Mouse (Mus musculus) testis, adult 2 months (tissue): Measurements from ENCODE around the gene Rab3b. TPM values are rescaled to one million over a fixed set of nuclear protein-coding genes. Genes with fewer than 3 reads are reported as not detected.

Experiments
- H3K27ac ChIP-seq: fragments of 200-500 bp; 2 replicates; pipeline ENCODE4 v1.5.1; 2012; ENCODE audit warnings: low read depth, low read length; ENCODE audit not compliant: control insufficient read depth, insufficient read depth
- H3K27me3 ChIP-seq: fragments of 200-500 bp; 2 replicates; pipeline ENCODE4 v1.6.1; 2012; ENCODE audit warnings: mild to moderate bottlenecking, low read length, moderate library complexity; ENCODE audit not compliant: control insufficient read depth, insufficient read depth
- H3K36me3 ChIP-seq: fragments of 200-500 bp; 2 replicates; pipeline ENCODE4 v1.6.1; 2012; ENCODE audit warnings: mild to moderate bottlenecking, low read length; ENCODE audit not compliant: control insufficient read depth, insufficient read depth
- H3K4me1 ChIP-seq: fragments of 200-500 bp; 2 replicates; pipeline ENCODE4 v1.6.1; 2012; ENCODE audit warnings: low read length; ENCODE audit not compliant: control insufficient read depth, insufficient read depth
- H3K4me3 ChIP-seq: fragments of 200-500 bp; 2 replicates; pipeline ENCODE4 v1.5.1; 2012; ENCODE audit warnings: low read depth, mild to moderate bottlenecking, low read length, moderate library complexity, mixed read lengths; ENCODE audit not compliant: control insufficient read depth
- CTCF ChIP-seq: fragments of 200-500 bp; IDR thresholded peaks from 2 replicates; pipeline ENCODE4 v1.5.1; 2012; ENCODE audit warnings: low read depth, mild to moderate bottlenecking, inconsistent platforms, low read length, moderate library complexity; ENCODE audit not compliant: control insufficient read depth, insufficient read depth, insufficient replicate concordance
- POLR2A ChIP-seq: fragments of 200-500 bp; IDR thresholded peaks from 2 replicates; pipeline ENCODE4 v1.6.1; 2012; ENCODE audit warnings: low read depth, mild to moderate bottlenecking, inconsistent platforms, low read length, moderate library complexity; ENCODE audit not compliant: control insufficient read depth
- polyA plus RNA-seq: library from polyadenylated mRNA; depleted of rRNA; stranded (reverse); fragments of >200 nt; gene quantifications from 2 replicates; pipeline ENCODE4 v1.2.3, GENCODE M21; 2012

Gene Rab3b
- polyA plus RNA-seq, 1 experiment, result 7.5 TPM

DNA sequence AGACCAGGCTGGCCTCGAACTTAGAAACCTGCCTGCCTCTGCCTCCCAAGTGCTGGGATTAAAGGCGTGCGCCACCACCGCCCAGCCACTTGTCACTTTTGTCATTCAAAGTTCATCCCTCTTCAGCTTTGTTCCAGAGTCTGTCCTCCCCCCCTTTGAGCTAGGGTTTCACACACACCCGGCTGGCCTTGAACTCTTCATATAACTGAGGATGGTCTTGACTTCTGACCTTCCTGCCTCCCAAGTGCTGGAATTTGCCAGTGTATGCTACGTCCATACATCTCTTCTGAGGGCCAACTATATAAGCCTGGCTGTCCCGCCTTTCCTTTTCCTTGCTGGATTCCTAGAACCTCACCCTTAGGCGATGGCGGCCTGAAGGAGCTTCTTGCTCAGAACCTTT lies 24.0 kb downstream of the Rab3b start:
- peaks cover 5% of the 10 kb centered on the region for H3K4me1 ChIP-seq
- H3K36me3 ChIP-seq, result no peaks in the 10 kb centered on the region
- H3K27ac ChIP-seq, result no peak overlapping the region
- no peak overlapping the region for H3K4me3 ChIP-seq
- TF ChIP-seq POLR2A (no peak), CTCF (no peak)
- H3K27me3 ChIP-seq, result no peaks in the 10 kb centered on the region

DNA sequence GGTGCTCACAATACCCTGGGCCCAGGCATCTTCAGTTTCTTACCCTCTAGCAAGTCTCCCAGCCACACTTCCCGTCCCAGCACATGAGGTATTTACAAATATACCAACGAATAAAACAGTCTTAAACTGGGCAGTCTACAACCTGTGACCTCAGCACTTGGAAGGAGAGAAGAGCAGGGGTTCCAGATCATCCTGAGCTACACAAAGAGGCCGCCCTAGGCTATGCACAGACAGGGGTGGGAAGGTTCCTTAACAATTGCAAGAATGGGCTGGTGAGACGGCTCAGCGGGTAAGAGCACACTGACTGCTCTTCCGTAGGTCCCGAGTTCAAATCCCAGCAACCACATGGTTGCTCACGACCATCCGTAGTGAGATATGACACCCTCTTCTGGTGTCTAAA lies 24.5 kb downstream of the Rab3b start:
- no peak for TF ChIP-seq CTCF
- TF ChIP-seq POLR2A, result no peak
- H3K36me3 ChIP-seq, result no peaks in the 10 kb centered on the region
- no peak overlapping the region for H3K27ac ChIP-seq
- no peaks in the 10 kb centered on the region for H3K27me3 ChIP-seq
- peaks cover 5% of the 10 kb centered on the region for H3K4me1 ChIP-seq
- no peak overlapping the region for H3K4me3 ChIP-seq

DNA sequence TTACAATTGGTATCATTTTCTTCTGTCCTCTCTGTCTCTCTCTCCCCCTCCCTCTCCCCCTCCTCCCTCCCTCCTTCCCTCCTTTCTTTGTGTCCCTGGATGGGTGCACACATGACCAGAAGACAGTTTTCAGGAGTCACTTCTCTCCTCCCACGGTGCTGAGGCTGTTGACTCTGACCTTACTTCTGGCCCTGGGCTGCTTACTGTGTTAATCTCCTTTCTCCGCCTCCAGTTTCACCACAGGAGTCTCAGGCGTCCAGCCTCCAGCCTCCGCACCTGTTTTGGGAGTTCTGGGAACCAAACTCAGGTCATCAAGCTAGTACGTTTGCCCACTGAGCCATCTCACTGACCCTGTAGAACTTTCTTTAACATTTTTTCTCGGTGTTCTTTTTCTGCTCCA lies 25.2 kb downstream of the Rab3b start:
- TF ChIP-seq CTCF (no peak), POLR2A (no peak)
- Histone ChIP-seq H3K27ac (no peak overlapping the region), H3K27me3 (no peaks in the 10 kb centered on the region), H3K4me3 (no peak overlapping the region), H3K36me3 (no peaks in the 10 kb centered on the region), H3K4me1 (peaks cover 5% of the 10 kb centered on the region)

DNA sequence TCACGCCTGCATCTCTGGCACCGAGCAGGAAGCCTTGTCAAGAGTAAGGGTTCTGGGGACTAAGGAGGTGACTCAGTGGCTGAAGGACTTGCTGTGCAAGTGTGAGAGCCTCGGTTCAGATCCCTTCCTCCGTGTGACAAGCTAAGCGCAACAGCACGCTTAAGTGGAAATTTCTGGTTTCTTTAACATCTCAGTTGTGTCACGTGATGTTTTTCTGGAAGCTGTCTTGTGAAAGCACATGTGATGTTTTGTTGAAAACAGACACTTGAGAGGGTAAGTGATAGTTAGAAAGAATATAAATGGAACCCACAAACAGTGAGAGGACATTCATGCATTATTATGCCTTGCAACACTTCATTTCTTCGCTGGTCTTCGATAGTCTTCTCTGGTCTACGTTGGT lies 25.9 kb downstream of the Rab3b start:
- TF ChIP-seq CTCF (no peak), POLR2A (no peak)
- peaks cover 5% of the 10 kb centered on the region for H3K4me1 ChIP-seq
- H3K27ac ChIP-seq, result peak overlapping the region; percentile 48
- no peaks in the 10 kb centered on the region for H3K36me3 ChIP-seq
- no peak overlapping the region for H3K4me3 ChIP-seq
- H3K27me3 ChIP-seq, result no peaks in the 10 kb centered on the region

DNA sequence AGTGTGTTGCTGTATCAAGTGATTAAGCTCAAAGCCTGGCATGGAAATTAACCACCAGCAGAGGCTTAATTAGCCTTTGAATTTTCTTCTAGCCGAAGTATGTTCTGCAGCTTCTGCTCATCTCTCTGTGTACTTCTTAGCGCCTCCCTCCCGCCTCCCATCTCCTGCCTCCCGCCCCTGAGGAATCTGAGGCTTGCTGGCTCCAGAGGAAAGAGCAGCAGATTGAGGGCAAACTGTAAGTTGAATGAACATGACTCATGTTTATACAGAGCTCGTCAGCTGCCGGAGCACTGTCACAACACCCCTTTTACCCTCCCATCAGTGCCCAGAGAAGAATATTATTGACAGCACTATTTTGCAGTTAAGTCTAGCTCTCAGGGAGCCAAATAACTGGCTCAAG lies 27.0 kb downstream of the Rab3b start:
- H3K36me3 ChIP-seq, result no peaks in the 10 kb centered on the region
- H3K27me3 ChIP-seq, result no peaks in the 10 kb centered on the region
- TF ChIP-seq CTCF (no peak), POLR2A (no peak)
- peaks cover 5% of the 10 kb centered on the region for H3K4me1 ChIP-seq
- no peak overlapping the region for H3K4me3 ChIP-seq
- H3K27ac ChIP-seq, result no peak overlapping the region

DNA sequence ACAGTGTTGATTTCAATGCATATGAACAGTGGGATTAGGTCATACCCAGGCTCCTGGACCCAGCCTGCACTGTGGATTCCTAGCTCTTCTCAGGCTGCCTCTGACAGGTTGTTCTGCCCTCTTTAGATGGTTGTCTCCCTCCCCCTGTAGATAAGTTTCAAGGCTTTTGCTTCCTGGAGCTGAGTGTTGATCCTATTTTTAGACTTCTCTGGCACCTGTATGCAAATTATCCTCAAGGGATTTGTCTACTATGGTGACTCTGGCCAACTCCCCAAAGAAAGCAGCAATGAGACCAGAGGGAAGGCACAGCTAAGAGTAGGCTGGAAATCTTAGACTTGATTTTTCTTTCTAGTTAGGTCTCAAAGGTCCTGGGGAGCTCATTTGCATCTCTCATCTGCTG lies 28.6 kb downstream of the Rab3b start:
- no peak overlapping the region for H3K4me3 ChIP-seq
- no peaks in the 10 kb centered on the region for H3K27me3 ChIP-seq

DNA sequence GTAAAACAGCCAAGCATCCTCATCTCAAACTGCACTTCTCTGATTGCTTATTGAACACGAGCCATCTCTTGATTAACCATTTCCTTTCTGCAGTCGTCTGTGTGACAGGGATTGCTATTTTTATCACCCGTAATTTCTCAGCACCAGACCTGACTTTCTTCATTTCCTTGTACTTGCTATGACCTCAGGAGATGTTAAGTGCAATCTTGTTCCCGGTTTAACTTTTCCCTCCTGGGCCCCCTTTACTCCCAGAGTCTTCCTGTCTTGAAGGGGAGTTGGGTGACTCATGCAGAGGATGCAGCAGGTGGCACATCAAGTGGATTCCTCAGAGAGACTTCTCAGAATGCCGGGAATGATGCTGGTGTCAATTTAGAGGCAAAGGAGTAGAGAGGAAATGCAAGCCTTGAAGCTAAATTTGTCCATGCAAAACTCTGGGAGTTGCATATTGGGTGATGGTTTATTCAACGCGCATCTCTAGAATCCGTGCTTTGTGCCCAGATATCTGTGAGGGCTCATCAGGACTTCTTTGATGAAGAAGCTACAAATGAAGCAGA lies 31.1 kb downstream of the Rab3b start:
- no peaks in the 10 kb centered on the region for H3K36me3 ChIP-seq
- H3K4me1 ChIP-seq, result peaks cover 5% of the 10 kb centered on the region
- H3K27me3 ChIP-seq, result no peaks in the 10 kb centered on the region
- TF ChIP-seq CTCF (no peak), POLR2A (no peak)
- H3K27ac ChIP-seq, result no peak overlapping the region
- H3K4me3 ChIP-seq, result no peak overlapping the region

More for the DNA sequence above, 28.6 kb downstream of the Rab3b start:
- no peak for TF ChIP-seq CTCF
- TF ChIP-seq POLR2A, result no peak
- Histone ChIP-seq H3K4me1 (peaks cover 5% of the 10 kb centered on the region), H3K27ac (no peak overlapping the region), H3K36me3 (no peaks in the 10 kb centered on the region)

DNA sequence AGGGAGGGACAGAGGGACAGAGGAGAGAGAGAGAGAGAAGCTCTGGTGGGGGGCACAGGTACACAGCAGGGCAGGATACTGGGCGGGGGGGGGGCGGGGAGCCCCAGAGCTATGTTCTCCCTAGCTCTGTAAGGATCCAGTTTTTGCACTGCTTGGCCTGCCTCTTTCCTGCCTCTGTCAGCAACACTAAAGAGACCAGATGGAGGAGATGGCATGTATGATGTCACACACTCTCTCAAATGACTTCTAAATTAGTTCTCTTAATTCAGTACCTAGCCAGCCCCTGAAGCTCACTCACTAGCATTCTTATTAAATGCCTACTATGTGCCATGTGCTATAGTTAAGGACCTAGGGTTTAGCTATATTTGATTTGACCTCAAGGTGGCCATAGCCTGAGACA lies 33.0 kb downstream of the Rab3b start:
- Histone ChIP-seq H3K4me3 (no peak overlapping the region), H3K36me3 (no peaks in the 10 kb centered on the region), H3K27me3 (no peaks in the 10 kb centered on the region), H3K4me1 (no peaks in the 10 kb centered on the region), H3K27ac (no peak overlapping the region)
- TF ChIP-seq POLR2A (no peak), CTCF (no peak)
